Mouse (Mus musculus) embryonic facial prominence, embryonic 11.5 days (tissue): ENCODE data around the gene Igf1. TPM values are rescaled to one million over a fixed set of nuclear protein-coding genes. Genes with fewer than 3 reads are reported as not detected.
A peak's percentile ranks its signal among the peaks of the same experiment; 100 is the strongest.

Source experiments
- ATAC-seq: fragments of 200-750 bp; cut with Nextera tagmentation; replicated peaks from 2 replicates; pipeline ENCODE4 v1.8.0; 2017; ENCODE audit warnings: low read depth; ENCODE audit not compliant: insufficient number of reproducible peaks, low FRiP score, low TSS enrichment
- DNase-seq: peaks from one replicate; pipeline ENCODE4 v3.0.0-alpha.2; 2015; ENCODE audit warnings: low spot score
- H3K27ac ChIP-seq: fragments of 300-500 bp; sonication (generic); replicated peaks from 2 replicates; pipeline ENCODE4 v1.5.1; 2014; ENCODE audit warnings: mild to moderate bottlenecking, low read depth, low read length, control low read depth
- H3K27me3 ChIP-seq: fragments of 300-500 bp; sonication (generic); 2 replicates; pipeline ENCODE4 v1.6.1; 2014; ENCODE audit warnings: mild to moderate bottlenecking, low read length, moderate library complexity, mixed read lengths; ENCODE audit not compliant: control insufficient read depth, insufficient read depth
- H3K36me3 ChIP-seq: fragments of 300-500 bp; sonication (generic); replicated peaks from 2 replicates; pipeline ENCODE4 v1.6.1; 2014; ENCODE audit warnings: low read depth, mild to moderate bottlenecking, low read length, moderate library complexity, mixed read lengths; ENCODE audit not compliant: control insufficient read depth, insufficient read depth
- H3K4me1 ChIP-seq: fragments of 300-500 bp; sonication (generic); 2 replicates; pipeline ENCODE4 v1.6.1; 2014; ENCODE audit warnings: low read length, mixed read lengths; ENCODE audit not compliant: control insufficient read depth, insufficient read depth
- H3K4me2 ChIP-seq: fragments of 300-500 bp; sonication (generic); 2 replicates; pipeline ENCODE4 v1.6.1; 2014; ENCODE audit warnings: low read depth, mild to moderate bottlenecking, control low read depth, low read length, moderate library complexity
- H3K4me3 ChIP-seq: fragments of 300-500 bp; sonication (generic); 2 replicates; pipeline ENCODE4 v1.5.1; 2014; ENCODE audit warnings: low read depth, low read length, control low read depth
- H3K9ac ChIP-seq: fragments of 300-500 bp; sonication (generic); replicated peaks from 2 replicates; pipeline ENCODE4 v1.6.1; 2014; ENCODE audit warnings: mild to moderate bottlenecking, control low read depth, low read length
- H3K9me3 ChIP-seq: fragments of 300-500 bp; sonication (generic); replicated peaks from 2 replicates; pipeline ENCODE4 v1.6.1; 2016; ENCODE audit warnings: mild to moderate bottlenecking, low read length, inconsistent platforms, mixed read lengths; ENCODE audit not compliant: control insufficient read depth
- WGBS: fragments of 180-500 bp; shearing (Covaris S2); extraction: QIAGEN DNeasy Blood & Tissue Kit; methylation state at CpG from one replicate; pipeline ENCODE4 v1.1.7; 2014; 5-methylcytosine and 5-hydroxymethylcytosine counted together
- polyA plus RNA-seq: library from polyadenylated mRNA; unstranded; fragments of >200 nt; fragmentation: Nextera tagmentation; extraction: Ambion mirVana; gene quantifications from 2 replicates; pipeline ENCODE4 v1.2.1, GENCODE M21; 2014

Igf1 gene
- polyA plus RNA-seq, 1 experiment from 2014 or later, result 67.8 TPM

GRCm38 (mm10) chr10:87862899-87863298 lies 4.8 kb downstream of the Igf1 start:
- H3K27ac ChIP-seq, result 0 out of 2 replicates have a peak overlapping the region, but pooled peaks have one; percentile 38
- peak overlapping the region; percentile 25; the same call in 1 of the 2 replicates for H3K9ac ChIP-seq
- DNase-seq, result no peak
- no peaks in the 10 kb centered on the region for H3K36me3 ChIP-seq
- WGBS, result 57% methylated on average over 7 of the region's 7 CpGs
- H3K9me3 ChIP-seq, result no peaks in the 10 kb centered on the region
- H3K4me3 ChIP-seq, result no peak overlapping the region
- peak overlapping the region; percentile 20; the same call in 1 of the 2 replicates for H3K4me2 ChIP-seq
- no peak for ATAC-seq
- no peaks in the 10 kb centered on the region for H3K27me3 ChIP-seq
- peaks cover 7% of the 10 kb centered on the region; the same call in 1 of the 2 replicates for H3K4me1 ChIP-seq

DNA sequence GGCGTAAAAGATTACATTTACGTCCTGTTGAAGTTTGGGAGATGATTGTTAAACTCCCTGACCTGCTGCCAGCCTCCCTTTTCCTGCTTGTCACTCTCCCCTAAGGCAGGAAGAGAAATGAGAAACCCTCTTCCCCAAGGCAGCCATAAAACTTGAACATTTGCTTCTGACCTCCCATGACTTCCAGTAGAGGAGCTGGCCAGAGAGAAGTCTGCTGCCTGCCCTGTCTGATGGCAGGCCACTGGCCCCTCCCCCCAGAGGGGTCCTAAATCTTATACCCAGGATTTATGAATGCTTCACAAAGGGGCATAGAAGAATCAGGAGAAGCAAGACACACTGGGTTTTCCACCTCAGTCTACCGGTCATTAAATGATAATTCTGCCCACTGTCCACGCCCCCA lies 5.3 kb downstream of the Igf1 start:
- no peak for ATAC-seq
- 0 out of 2 replicates have a peak overlapping the region, but pooled peaks have one; percentile 16 for H3K4me2 ChIP-seq

DNA sequence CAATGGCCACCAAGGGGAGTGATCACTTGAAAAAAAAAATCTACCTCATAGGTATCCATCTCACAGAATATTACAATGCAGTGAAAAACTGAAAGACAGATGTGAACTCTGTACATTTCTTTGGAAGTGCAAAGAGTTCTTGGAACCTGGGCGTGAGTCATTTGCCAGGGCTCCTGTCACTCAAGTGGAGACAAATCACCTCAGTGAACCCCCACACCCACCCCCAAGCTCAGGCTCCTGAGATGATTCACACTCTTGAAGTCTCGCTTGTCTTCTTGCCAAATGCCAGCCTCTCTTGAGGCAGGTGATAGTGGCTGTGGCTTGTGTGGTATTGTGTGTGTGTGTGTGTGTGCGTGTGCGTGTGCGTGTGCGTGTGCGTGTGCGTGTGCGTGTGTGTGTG lies 7.6 kb downstream of the Igf1 start:
- H3K4me1 ChIP-seq, result no peaks in the 10 kb centered on the region
- H3K27ac ChIP-seq, result no peak overlapping the region
- no peaks in the 10 kb centered on the region for H3K36me3 ChIP-seq
- ATAC-seq, result no peak
- no peaks in the 10 kb centered on the region for H3K9me3 ChIP-seq
- 92% methylated on average over 9 of the region's 9 CpGs for WGBS
- H3K4me3 ChIP-seq, result no peak overlapping the region
- H3K4me2 ChIP-seq, result no peak overlapping the region
- no peak overlapping the region for H3K9ac ChIP-seq
- no peak for DNase-seq
- no peaks in the 10 kb centered on the region for H3K27me3 ChIP-seq

More for the DNA sequence above, 5.3 kb downstream of the Igf1 start:
- DNase-seq, result no peak
- Histone ChIP-seq H3K9ac (peak overlapping the region; percentile 25; the same call in 1 of the 2 replicates), H3K4me1 (peaks cover 4% of the 10 kb centered on the region; the same call in 1 of the 2 replicates), H3K9me3 (no peaks in the 10 kb centered on the region), H3K4me3 (no peak overlapping the region), H3K36me3 (no peaks in the 10 kb centered on the region), H3K27ac (0 out of 2 replicates have a peak overlapping the region, but pooled peaks have one; percentile 38), H3K27me3 (no peaks in the 10 kb centered on the region)
- WGBS, result 41% methylated on average over 4 of the region's 4 CpGs

DNA sequence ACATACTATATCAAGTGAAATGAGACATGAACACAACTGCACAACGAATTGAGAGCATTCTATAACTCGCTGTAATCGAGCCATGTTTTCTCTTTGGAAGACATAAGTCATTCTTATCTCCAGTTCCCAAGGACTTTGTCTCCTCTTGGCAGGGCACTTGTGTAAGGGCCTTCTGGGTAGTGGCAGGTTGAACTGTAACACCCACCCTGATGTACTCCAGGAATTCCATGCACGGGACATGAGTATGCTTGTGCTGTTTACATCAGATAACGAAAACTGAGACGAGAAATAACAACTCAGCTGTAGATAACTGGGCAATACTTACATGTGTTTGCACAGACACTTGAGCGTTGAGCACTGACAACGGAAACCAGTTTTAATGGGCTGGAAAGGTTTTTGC lies 8.4 kb downstream of the Igf1 start:
- Histone ChIP-seq H3K36me3 (no peaks in the 10 kb centered on the region), H3K27me3 (no peaks in the 10 kb centered on the region), H3K4me1 (no peaks in the 10 kb centered on the region), H3K4me2 (no peak overlapping the region), H3K27ac (no peak overlapping the region), H3K9me3 (no peaks in the 10 kb centered on the region), H3K9ac (no peak overlapping the region), H3K4me3 (no peak overlapping the region)
- DNase-seq, result no peak
- WGBS, result 60% methylated on average over 8 of the region's 8 CpGs
- ATAC-seq, result no peak

GRCm38 (mm10) chr10:87867217-87867616 lies 9.2 kb downstream of the Igf1 start:
- H3K9me3 ChIP-seq, result no peaks in the 10 kb centered on the region
- no peak overlapping the region for H3K4me2 ChIP-seq
- no peaks in the 10 kb centered on the region for H3K36me3 ChIP-seq
- WGBS, result 57% methylated on average over 2 of the region's 2 CpGs
- H3K9ac ChIP-seq, result no peak overlapping the region
- H3K4me3 ChIP-seq, result no peak overlapping the region
- no peaks in the 10 kb centered on the region for H3K4me1 ChIP-seq
- no peaks in the 10 kb centered on the region for H3K27me3 ChIP-seq
- no peak for ATAC-seq
- H3K27ac ChIP-seq, result no peak overlapping the region
- no peak for DNase-seq

DNA sequence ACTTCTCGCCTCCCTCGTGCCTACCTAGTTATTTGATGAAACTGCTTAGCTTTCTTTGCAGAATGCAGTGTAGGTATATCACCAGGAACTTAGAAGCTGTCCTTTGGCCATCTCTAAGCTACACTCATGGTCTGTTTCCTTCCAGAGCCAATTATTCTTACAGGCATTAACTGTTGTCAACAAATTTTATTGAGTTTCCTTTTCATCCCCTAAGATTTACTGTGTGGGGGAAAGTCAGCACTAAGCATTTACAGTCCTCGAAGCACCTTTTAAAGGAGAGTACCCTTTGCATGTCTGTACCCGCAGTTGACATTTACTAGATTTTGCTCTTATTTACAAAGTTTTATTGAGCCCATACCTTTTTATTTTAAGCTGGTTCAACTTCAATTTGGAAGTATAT lies 9.6 kb downstream of the Igf1 start:
- no peaks in the 10 kb centered on the region for H3K4me1 ChIP-seq
- no peak overlapping the region for H3K4me2 ChIP-seq
- 76% methylated on average over 4 of the region's 4 CpGs for WGBS
- no peak for ATAC-seq
- H3K36me3 ChIP-seq, result no peaks in the 10 kb centered on the region
- no peak overlapping the region for H3K27ac ChIP-seq
- no peak overlapping the region for H3K9ac ChIP-seq
- no peak for DNase-seq
- no peaks in the 10 kb centered on the region for H3K9me3 ChIP-seq
- H3K27me3 ChIP-seq, result no peaks in the 10 kb centered on the region
- no peak overlapping the region for H3K4me3 ChIP-seq

DNA sequence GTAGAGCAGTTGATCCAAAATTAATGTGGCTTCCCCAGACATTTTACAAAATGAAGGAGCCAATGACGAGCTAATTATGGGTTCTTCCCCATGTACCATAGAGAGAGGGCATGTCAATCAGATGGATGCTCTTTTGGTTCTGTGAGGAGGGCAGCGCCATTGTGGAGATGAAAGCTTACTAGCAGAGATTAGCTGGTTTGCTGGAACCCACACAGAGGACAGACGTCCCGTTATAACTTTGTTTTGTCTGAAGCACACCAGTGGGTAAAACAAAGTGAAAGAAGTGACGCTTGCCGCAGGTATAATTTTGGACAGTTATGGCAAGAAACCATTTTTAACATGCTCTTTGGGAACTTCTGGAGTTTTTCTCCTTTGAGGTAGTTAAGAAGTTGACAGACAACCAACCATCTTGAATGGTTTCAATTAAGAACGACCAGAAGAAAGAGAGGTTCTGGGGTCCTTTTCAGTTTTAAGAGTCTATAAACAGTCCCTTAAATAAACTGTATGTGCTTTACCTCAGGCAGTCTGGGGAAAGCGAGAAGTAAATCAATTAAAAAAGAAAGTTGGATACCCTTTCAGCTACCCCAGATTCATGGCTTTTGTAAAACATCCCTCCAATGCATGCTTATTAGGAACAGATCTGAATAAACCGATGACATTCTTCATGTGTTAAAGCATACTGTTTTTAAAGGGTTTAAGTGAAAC lies 10.4 kb downstream of the Igf1 start:
- no peak overlapping the region for H3K4me2 ChIP-seq
- ATAC-seq, result 0 out of 2 replicates have a peak, but pooled peaks have one; percentile 27
- no peaks in the 10 kb centered on the region for H3K9me3 ChIP-seq
- H3K27me3 ChIP-seq, result no peaks in the 10 kb centered on the region
- no peaks in the 10 kb centered on the region for H3K4me1 ChIP-seq
- no peak overlapping the region for H3K4me3 ChIP-seq
- WGBS, result 40% methylated on average over 9 of the region's 9 CpGs
- DNase-seq, result peak; percentile 54
- no peak overlapping the region for H3K9ac ChIP-seq
- H3K27ac ChIP-seq, result peak overlapping the region; percentile 62
- no peaks in the 10 kb centered on the region for H3K36me3 ChIP-seq

DNA sequence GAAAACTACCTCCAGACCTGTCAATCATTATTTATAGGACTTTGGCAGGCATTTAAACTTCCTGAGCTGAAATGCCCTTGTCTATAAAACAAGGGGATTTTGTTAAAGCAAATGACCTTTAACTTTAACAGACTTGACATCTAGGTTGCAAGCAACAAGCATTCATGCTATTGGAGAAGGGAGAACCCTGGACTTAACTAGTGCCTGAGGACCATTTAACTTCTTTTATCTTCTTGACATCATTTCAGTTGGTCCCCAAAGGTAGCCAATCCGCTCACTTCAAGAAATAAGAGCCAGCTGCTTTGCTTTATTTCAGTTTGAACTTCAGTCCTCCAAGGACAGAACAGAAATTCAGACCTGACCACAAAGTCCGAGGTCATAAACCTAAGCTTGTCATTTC lies 11.1 kb downstream of the Igf1 start:
- peak; percentile 76 for DNase-seq
- Histone ChIP-seq H3K27ac (no peak overlapping the region; the same call in 1 of the 2 replicates), H3K4me1 (no peaks in the 10 kb centered on the region), H3K9ac (no peak overlapping the region), H3K4me3 (no peak overlapping the region), H3K36me3 (no peaks in the 10 kb centered on the region), H3K27me3 (no peaks in the 10 kb centered on the region), H3K4me2 (no peak overlapping the region), H3K9me3 (no peaks in the 10 kb centered on the region)
- ATAC-seq, result peak; percentile 24; the same call in 1 of the 2 replicates
- WGBS, result 23% methylated on average over 2 of the region's 2 CpGs
